Mouse (Mus musculus): ENCODE results near the gene Aip. TPM values are rescaled to one million over a fixed set of nuclear protein-coding genes. Genes with fewer than 3 reads are reported as not detected.

The Aip gene
- polyA plus RNA-seq, 1 experiment from 2014 or later, result 93.8 TPM

DNA sequence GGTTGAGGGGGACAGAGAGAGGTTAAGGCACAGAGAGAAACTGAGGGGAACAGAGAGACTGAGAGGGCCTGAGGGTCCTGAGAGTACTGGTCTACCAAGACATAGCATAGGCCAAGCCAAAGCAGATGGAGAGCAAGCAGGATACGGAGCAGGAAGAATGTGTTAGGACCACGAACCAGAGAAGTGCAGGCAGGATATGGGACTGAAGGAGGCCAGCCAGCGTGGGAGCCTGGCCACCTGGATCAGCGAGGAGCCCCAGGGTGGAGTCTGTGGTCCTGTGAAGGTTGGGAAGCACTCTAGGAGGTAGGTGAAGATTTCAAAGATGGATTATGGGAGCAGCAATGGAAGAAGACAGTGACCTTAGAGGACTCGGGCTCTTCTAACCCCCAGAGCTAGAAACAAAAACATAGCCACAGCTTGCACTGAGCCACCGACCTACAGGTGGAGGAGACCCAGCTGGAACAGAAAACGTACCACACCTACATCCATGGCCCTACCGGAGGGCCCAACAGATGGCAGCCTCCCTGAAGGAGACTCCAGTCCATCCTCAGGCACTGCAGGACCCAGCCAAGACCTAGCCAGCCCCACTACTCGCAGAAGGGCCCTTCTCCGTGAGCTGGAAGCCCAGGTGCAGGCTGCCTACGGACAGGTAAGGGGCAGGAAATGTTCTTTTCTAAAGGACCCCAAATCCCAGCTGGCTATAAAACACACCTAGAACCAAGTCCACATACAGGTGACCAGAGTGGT, 43.3 kb downstream of the Aip start:
- H3K9ac ChIP-seq, result no peak overlapping the region
- ATAC-seq (ENCODE audit: low FRiP score), result no peak
- WGBS, result 92% methylated on average over 11 of the region's 11 CpGs
- H3K27me3 ChIP-seq (ENCODE audit: control insufficient read depth, insufficient read depth, low read length), result no peaks in the 10 kb centered on the region
- DNase-seq (ENCODE audit: low spot score), result no peak
- no peaks in the 10 kb centered on the region for H3K9me3 ChIP-seq (ENCODE audit: control insufficient read depth, low read length)
- no peak overlapping the region for H3K4me3 ChIP-seq (replicated peaks; ENCODE audit: low read length)
- no peaks in the 10 kb centered on the region for H3K36me3 ChIP-seq (replicated peaks; ENCODE audit: control insufficient read depth, insufficient read depth)
- no peak overlapping the region for H3K27ac ChIP-seq
- H3K4me2 ChIP-seq (replicated peaks), result no peak overlapping the region
- no peaks in the 10 kb centered on the region for H3K4me1 ChIP-seq (replicated peaks; ENCODE audit: control insufficient read depth, insufficient read depth, low read length)

DNA sequence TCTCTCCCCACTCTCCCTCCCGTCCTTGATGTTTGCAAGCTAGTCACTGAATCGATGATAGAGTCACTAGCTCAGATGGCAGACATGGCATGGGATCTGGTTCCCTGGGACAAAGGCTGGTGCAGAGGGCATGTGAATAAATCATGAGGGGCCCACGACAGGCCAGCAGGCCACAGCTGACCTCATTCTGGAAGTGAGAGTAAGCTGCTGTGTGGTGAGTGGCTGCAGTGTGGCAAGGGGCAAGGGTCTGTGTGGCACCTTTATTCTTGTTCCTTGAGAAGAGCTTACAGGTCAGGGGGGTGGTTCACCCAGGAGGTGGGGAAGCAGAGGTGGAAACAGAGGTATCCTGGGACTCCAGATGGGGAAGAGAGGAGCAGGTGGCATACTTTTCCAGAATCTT, 44.3 kb downstream of the Aip start, which contains the start of gene Cabp2:
Gene Cabp2, plus strand, starts transcription at position 185 of the 400 bp plus-strand sequence.
- Histone ChIP-seq H3K27ac (no peak within 1 kb of the TSS), H3K36me3 (replicated peaks; ENCODE audit: control insufficient read depth, insufficient read depth) (no peaks in the 10 kb centered on the region), H3K27me3 (ENCODE audit: control insufficient read depth, insufficient read depth, low read length) (no peaks in the 10 kb centered on the region), H3K4me2 (replicated peaks) (no peak within 1 kb of the TSS), H3K4me3 (replicated peaks; ENCODE audit: low read length) (no peak within 1 kb of the TSS), H3K9me3 (ENCODE audit: control insufficient read depth, low read length) (no peaks in the 10 kb centered on the region), H3K9ac (no peak within 1 kb of the TSS), H3K4me1 (replicated peaks; ENCODE audit: control insufficient read depth, insufficient read depth, low read length) (no peaks in the 10 kb centered on the region)
- DNase-seq (ENCODE audit: low spot score) (no peak), ATAC-seq (ENCODE audit: low FRiP score) (no peak)
- 54% methylated on average over 3 of the region's 3 CpGs for WGBS

DNA sequence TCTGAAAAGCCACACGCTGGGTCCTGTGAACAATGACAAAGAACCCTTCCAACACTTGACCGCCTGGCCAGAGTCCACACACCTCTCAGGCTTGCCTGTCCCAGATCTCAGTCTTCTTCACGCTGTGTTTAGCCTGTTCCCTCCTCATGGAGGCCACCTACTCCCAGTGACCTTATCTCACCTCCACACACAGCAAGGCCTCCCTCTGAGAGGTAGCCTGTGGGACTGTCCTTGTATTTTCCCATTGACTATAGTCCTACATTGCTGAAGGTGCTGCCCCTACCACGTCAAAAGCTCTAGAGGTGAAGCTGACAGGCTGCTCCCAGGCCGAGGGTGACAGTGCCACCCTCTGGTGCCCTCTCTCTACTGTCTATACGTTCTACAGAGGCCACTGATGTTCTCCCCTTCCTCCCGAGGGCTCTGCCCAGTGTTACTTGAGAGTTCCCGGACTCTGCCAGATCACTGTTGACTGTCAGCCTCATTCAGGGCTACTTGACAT, 45.1 kb downstream of the Aip start:
- Histone ChIP-seq H3K4me3 (replicated peaks; ENCODE audit: low read length) (no peak overlapping the region), H3K9me3 (ENCODE audit: control insufficient read depth, low read length) (no peaks in the 10 kb centered on the region), H3K27me3 (ENCODE audit: control insufficient read depth, insufficient read depth, low read length) (no peaks in the 10 kb centered on the region), H3K9ac (no peak overlapping the region), H3K4me2 (replicated peaks) (no peak overlapping the region), H3K27ac (no peak overlapping the region), H3K36me3 (replicated peaks; ENCODE audit: control insufficient read depth, insufficient read depth) (no peaks in the 10 kb centered on the region), H3K4me1 (replicated peaks; ENCODE audit: control insufficient read depth, insufficient read depth, low read length) (no peaks in the 10 kb centered on the region)
- ATAC-seq (ENCODE audit: low FRiP score), result no peak
- no peak for DNase-seq (ENCODE audit: low spot score)
- WGBS, result 75% methylated on average over 8 of the region's 8 CpGs

GRCm38 (mm10) chr19:4079594-4079993, 46.1 kb downstream of the Aip start:
- 85% methylated on average over 1 of the region's 1 CpGs for WGBS
- H3K4me1 ChIP-seq (replicated peaks; ENCODE audit: control insufficient read depth, insufficient read depth, low read length), result no peaks in the 10 kb centered on the region
- H3K4me3 ChIP-seq (replicated peaks; ENCODE audit: low read length), result no peak overlapping the region
- H3K4me2 ChIP-seq (replicated peaks), result no peak overlapping the region
- H3K9ac ChIP-seq, result no peak overlapping the region
- H3K27ac ChIP-seq, result no peak overlapping the region
- ATAC-seq (ENCODE audit: low FRiP score) (no peak), DNase-seq (ENCODE audit: low spot score) (no peak)
- no peaks in the 10 kb centered on the region for H3K9me3 ChIP-seq (ENCODE audit: control insufficient read depth, low read length)
- H3K36me3 ChIP-seq (replicated peaks; ENCODE audit: control insufficient read depth, insufficient read depth), result no peaks in the 10 kb centered on the region
- H3K27me3 ChIP-seq (ENCODE audit: control insufficient read depth, insufficient read depth, low read length), result no peaks in the 10 kb centered on the region

DNA sequence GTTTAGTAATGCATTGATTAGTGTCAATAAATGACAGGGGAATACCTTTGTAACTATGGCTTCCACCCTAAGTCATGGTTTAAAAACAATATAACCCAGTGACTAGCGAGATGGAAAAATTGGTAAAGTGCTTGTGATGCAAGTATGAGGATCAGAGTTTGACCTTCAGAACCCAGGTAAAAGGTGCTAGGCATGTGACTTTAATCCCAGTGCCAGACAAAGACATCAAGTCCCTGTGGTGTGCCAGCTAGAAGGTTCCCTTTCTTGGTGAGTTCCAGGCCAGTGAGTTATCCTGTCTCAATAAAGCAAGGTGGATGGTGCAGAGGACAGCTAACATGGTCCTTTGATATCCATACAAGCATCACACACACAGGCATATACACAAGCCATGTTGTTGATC, 50.1 kb downstream of the Aip start:
- Histone ChIP-seq H3K27ac (no peak overlapping the region), H3K4me1 (replicated peaks; ENCODE audit: control insufficient read depth, insufficient read depth, low read length) (no peaks in the 10 kb centered on the region), H3K9ac (no peak overlapping the region), H3K9me3 (ENCODE audit: control insufficient read depth, low read length) (no peaks in the 10 kb centered on the region), H3K27me3 (ENCODE audit: control insufficient read depth, insufficient read depth, low read length) (no peaks in the 10 kb centered on the region), H3K4me3 (replicated peaks; ENCODE audit: low read length) (no peak overlapping the region), H3K36me3 (replicated peaks; ENCODE audit: control insufficient read depth, insufficient read depth) (no peaks in the 10 kb centered on the region), H3K4me2 (replicated peaks) (no peak overlapping the region)
- ATAC-seq (ENCODE audit: low FRiP score) (no peak), DNase-seq (ENCODE audit: low spot score) (no peak)
- WGBS, result 79% methylated on average over 1 of the region's 1 CpGs

DNA sequence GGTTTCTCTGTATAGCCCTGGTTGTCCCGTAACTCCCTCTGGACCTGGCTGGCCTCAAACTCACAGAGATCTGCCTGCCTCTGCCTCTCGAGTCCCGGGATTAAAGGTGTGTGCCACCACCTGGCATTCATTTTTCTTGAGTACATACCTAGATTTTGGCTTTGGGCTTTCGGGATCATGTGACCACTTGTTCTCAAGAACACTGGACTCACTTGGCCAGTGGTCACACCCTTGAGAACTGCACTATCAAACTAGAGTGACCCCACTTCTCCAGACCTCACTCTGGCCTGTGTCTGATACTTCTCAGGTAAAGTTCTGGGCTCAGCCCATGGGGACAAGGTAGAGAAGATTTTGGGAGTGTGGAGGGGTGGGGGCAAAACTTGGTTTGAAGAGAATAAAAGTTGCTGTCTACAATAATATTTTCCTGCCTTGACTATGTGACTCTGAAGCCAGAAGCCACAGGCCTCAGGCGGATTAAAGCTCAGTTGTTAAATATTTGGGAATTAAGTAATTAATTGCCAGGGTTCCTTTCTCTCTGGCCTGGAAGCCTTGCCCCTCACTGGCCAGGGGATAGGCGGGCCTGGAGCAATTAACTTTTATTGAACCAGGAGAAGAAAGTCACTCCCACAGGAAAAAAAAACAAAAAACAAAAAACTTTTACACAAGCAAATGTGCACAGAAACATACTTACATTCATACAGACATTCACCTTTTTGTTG, 52.8 kb downstream of the Aip start:
- 89% methylated on average over 6 of the region's 6 CpGs for WGBS
- ATAC-seq (ENCODE audit: low FRiP score) (no peak), DNase-seq (ENCODE audit: low spot score) (no peak)
- H3K27me3 ChIP-seq (ENCODE audit: control insufficient read depth, insufficient read depth, low read length), result no peaks in the 10 kb centered on the region
- H3K9ac ChIP-seq, result no peak overlapping the region
- no peaks in the 10 kb centered on the region for H3K36me3 ChIP-seq (replicated peaks; ENCODE audit: control insufficient read depth, insufficient read depth)
- no peak overlapping the region for H3K27ac ChIP-seq
- no peak overlapping the region for H3K4me3 ChIP-seq (replicated peaks; ENCODE audit: low read length)
- H3K9me3 ChIP-seq (ENCODE audit: control insufficient read depth, low read length), result no peaks in the 10 kb centered on the region
- no peak overlapping the region for H3K4me2 ChIP-seq (replicated peaks)
- no peaks in the 10 kb centered on the region for H3K4me1 ChIP-seq (replicated peaks; ENCODE audit: control insufficient read depth, insufficient read depth, low read length)

GRCm38 (mm10) chr19:4071406-4071805, 54.3 kb downstream of the Aip start:
- Histone ChIP-seq H3K4me2 (replicated peaks) (no peak overlapping the region), H3K27me3 (ENCODE audit: control insufficient read depth, insufficient read depth, low read length) (no peaks in the 10 kb centered on the region)
- 89% methylated on average over 6 of the region's 6 CpGs for WGBS

DNA sequence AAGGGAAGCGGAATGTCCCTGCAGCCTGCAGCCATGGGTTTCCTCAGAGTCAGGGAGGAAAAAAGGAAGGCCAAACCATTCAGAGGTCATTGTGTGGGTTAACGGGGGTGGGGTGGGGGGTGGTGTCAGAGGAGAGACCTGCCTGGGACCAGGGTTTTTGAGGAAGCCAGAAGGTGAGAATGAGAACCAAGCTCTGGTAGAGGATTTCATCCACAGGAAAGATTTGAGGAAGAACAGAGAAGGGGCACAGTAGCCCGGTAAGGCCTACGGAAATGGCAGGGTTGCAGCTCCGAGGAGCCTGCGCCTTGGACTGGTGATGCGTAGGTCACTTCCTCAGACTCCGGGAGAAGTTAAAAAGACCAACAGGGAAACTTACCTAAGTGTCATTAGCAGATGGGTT, 54.9 kb downstream of the Aip start:
- no peak for ATAC-seq (ENCODE audit: low FRiP score)
- DNase-seq (ENCODE audit: low spot score), result no peak
- no peak overlapping the region for H3K4me3 ChIP-seq (replicated peaks; ENCODE audit: low read length)
- no peaks in the 10 kb centered on the region for H3K36me3 ChIP-seq (replicated peaks; ENCODE audit: control insufficient read depth, insufficient read depth)
- H3K4me1 ChIP-seq (replicated peaks; ENCODE audit: control insufficient read depth, insufficient read depth, low read length), result no peaks in the 10 kb centered on the region
- H3K9me3 ChIP-seq (ENCODE audit: control insufficient read depth, low read length), result no peaks in the 10 kb centered on the region
- H3K9ac ChIP-seq, result no peak overlapping the region
- H3K27me3 ChIP-seq (ENCODE audit: control insufficient read depth, insufficient read depth, low read length), result no peaks in the 10 kb centered on the region
- H3K27ac ChIP-seq, result no peak overlapping the region
- no peak overlapping the region for H3K4me2 ChIP-seq (replicated peaks)
- WGBS, result 84% methylated on average over 8 of the region's 8 CpGs

More at GRCm38 (mm10) chr19:4071406-4071805, 54.3 kb downstream of the Aip start:
- no peak overlapping the region for H3K4me3 ChIP-seq (replicated peaks; ENCODE audit: low read length)
- no peaks in the 10 kb centered on the region for H3K9me3 ChIP-seq (ENCODE audit: control insufficient read depth, low read length)
- DNase-seq (ENCODE audit: low spot score) (no peak), ATAC-seq (ENCODE audit: low FRiP score) (no peak)
- H3K27ac ChIP-seq, result no peak overlapping the region
- no peaks in the 10 kb centered on the region for H3K36me3 ChIP-seq (replicated peaks; ENCODE audit: control insufficient read depth, insufficient read depth)
- no peaks in the 10 kb centered on the region for H3K4me1 ChIP-seq (replicated peaks; ENCODE audit: control insufficient read depth, insufficient read depth, low read length)
- H3K9ac ChIP-seq, result no peak overlapping the region

- Histone ChIP-seq H3K4me3 (replicated peaks; ENCODE audit: low read length) (no peak overlapping the region), H3K4me2 (replicated peaks) (no peak overlapping the region), H3K9me3 (ENCODE audit: control insufficient read depth, low read length) (no peaks in the 10 kb centered on the region), H3K27ac (no peak overlapping the region), H3K9ac (no peak overlapping the region), H3K27me3 (ENCODE audit: control insufficient read depth, insufficient read depth, low read length) (no peaks in the 10 kb centered on the region), H3K4me1 (replicated peaks; ENCODE audit: control insufficient read depth, insufficient read depth, low read length) (no peaks in the 10 kb centered on the region), H3K36me3 (replicated peaks; ENCODE audit: control insufficient read depth, insufficient read depth) (no peaks in the 10 kb centered on the region)
- ATAC-seq (ENCODE audit: low FRiP score), result no peak
- DNase-seq (ENCODE audit: low spot score), result no peak
- WGBS, result 77% methylated on average over 15 of the region's 15 CpGs
These were observed 55.3 kb downstream of the Aip start for GRCm38 (mm10) chr19:4070311-4070710.

All from hindbrain, embryonic 14.5 days (tissue).